Mouse (Mus musculus) megakaryocyte, embryonic 14.5 days (primary cell): ENCODE measurements around the gene Stradb.

Experiments
- FLI1 ChIP-seq: IDR thresholded peaks from 2 replicates; pipeline ENCODE4 v1.6.1; 2012; ENCODE audit warnings: low read length, inconsistent platforms, mixed read lengths
- GATA1 ChIP-seq: IDR thresholded peaks from 3 replicates; pipeline ENCODE4 v1.6.1; 2012; ENCODE audit warnings: mixed read lengths, low read length, inconsistent platforms, borderline replicate concordance

GRCm38 (mm10) chr1:58953686-58954434 is 19.5 kb upstream of the Stradb start:
- no peak for TF ChIP-seq GATA1
- TF ChIP-seq FLI1 = no peak
